In genomic region chr1:179281401-179282121, GRCm38 (mm10) we compare ENCODE assay signal across 9 mouse cellular contexts.
DNase-seq lines count a peak whose midpoint lies in the region; ATAC-seq lines count a peak whose summit lies in the region.
"Had no signal": no experiment of that assay in that cellular context is flagged by ENCODE, and none has a peak within 500 bp of the region (broad histone marks: within the 10 kb centered on the region; RNA-seq: fewer than 3 reads in every experiment).

No protein-coding gene starts in this region.

- WGBS in neural tube, embryonic 12.5 days, result 73% methylated on average over 13 of the region's 13 CpGs
- WGBS in forebrain, embryonic 14.5 days, result 91% methylated on average over 13 of the region's 13 CpGs

- H3K9ac ChIP-seq in neural tube, embryonic 12.5 days, result no peak overlapping the region
- H3K9ac ChIP-seq in forebrain, embryonic 14.5 days (ENCODE audit: low read length), result no peak overlapping the region

- no peak overlapping the region for H3K4me2 ChIP-seq in neural tube, embryonic 12.5 days (replicated peaks)
- H3K4me2 ChIP-seq in forebrain, embryonic 14.5 days (ENCODE audit: low read length), result no peak overlapping the region
- H3K4me2 ChIP-seq: midbrain, embryonic 11.5 days had no signal

- no peaks in the 10 kb centered on the region for H3K36me3 ChIP-seq in neural tube, embryonic 12.5 days
- no peaks in the 10 kb centered on the region for H3K36me3 ChIP-seq in forebrain, embryonic 14.5 days (ENCODE audit: control insufficient read depth, insufficient read depth, low read length)

- H3K9me3 ChIP-seq in neural tube, embryonic 12.5 days, result no peaks in the 10 kb centered on the region
- H3K9me3 ChIP-seq in forebrain, embryonic 14.5 days (replicated peaks; ENCODE audit: control insufficient read depth, low read length), result no peaks in the 10 kb centered on the region

- 0 out of 2 replicates have a peak, but pooled peaks cover 4% of the 10 kb centered on the region for H3K4me1 ChIP-seq in neural tube, embryonic 12.5 days
- H3K4me1 ChIP-seq in forebrain, embryonic 14.5 days (ENCODE audit: control insufficient read depth, insufficient read depth, low read length), result no peaks in the 10 kb centered on the region

- 0 out of 2 replicates have a peak, but pooled peaks have one; percentile 44 for ATAC-seq in neural tube, embryonic 12.5 days (ENCODE audit: low FRiP score, low read depth)
- no peak for ATAC-seq in forebrain, embryonic 14.5 days

- DNase-seq in cerebellum, postnatal 14 days, result peak; percentile 54 to 76
- DNase-seq in cerebellum, adult 18-20 months, result no peak
- no peak for DNase-seq in neural tube, embryonic 10.5 days (ENCODE audit: extremely low spot score, low spot score)
- peak; percentile 47 to 67 for DNase-seq in heart, postnatal 14 days
- peak; percentile 4 for DNase-seq in skeletal muscle tissue, adult 2 months (ENCODE audit: low read depth, low spot score)
- no peak for DNase-seq in right cerebral cortex, postnatal 25 days
- no peak for DNase-seq in forebrain, embryonic 14.5 days (ENCODE audit: low spot score)

- no peak overlapping the region for H3K27ac ChIP-seq in neural tube, embryonic 12.5 days
- no peak overlapping the region for H3K27ac ChIP-seq in forebrain, embryonic 14.5 days (ENCODE audit: low read depth, low read length)

- H3K4me3 ChIP-seq in neural tube, embryonic 12.5 days, result no peak overlapping the region
- no peak overlapping the region for H3K4me3 ChIP-seq in forebrain, embryonic 14.5 days (ENCODE audit: low read depth, low read length)

- no peaks in the 10 kb centered on the region for H3K27me3 ChIP-seq in neural tube, embryonic 12.5 days (replicated peaks)
- H3K27me3 ChIP-seq in forebrain, embryonic 14.5 days (replicated peaks; ENCODE audit: control insufficient read depth, insufficient read depth, low read length), result no peaks in the 10 kb centered on the region

- intact Hi-C loops in heart, postnatal 14 days (cut with DNase I), result no loop called here

Comparison
In these comparisons a context has a peak if more than half of its experiments do, and no peak if none do; other contexts are left out.
1. DNase-seq: peak in cerebellum, postnatal 14 days (2 of 2), heart, postnatal 14 days (2 of 2) and skeletal muscle tissue, adult 2 months (single experiment); none in cerebellum, adult 18-20 months (0 of 2), neural tube, embryonic 10.5 days (single experiment), right cerebral cortex, postnatal 25 days (single experiment) and forebrain, embryonic 14.5 days (single experiment).